Mouse (Mus musculus): ENCODE data around the gene Adh6a.

The Adh6a gene

GRCm38 (mm10) chr3:138312965-138313364 lies at the start of gene Adh6a:
Gene Adh6a, plus strand, starts transcription at chr3:138313286.
- in situ Hi-C loops (cut with MboI), result no loop called here

GRCm38 (mm10) chr3:138264648-138265047 lies 48.4 kb upstream of the Adh6a start:
- in situ Hi-C loops (cut with MboI), result no loop called here

- in situ Hi-C loops (cut with MboI), result no loop called here
Observed at GRCm38 (mm10) chr3:138270507-138270906, 42.6 kb upstream of the Adh6a start.

- in situ Hi-C loops (cut with MboI), result no loop called here
Observed at GRCm38 (mm10) chr3:138271297-138271696, 41.8 kb upstream of the Adh6a start.

GRCm38 (mm10) chr3:138273080-138273479 lies 40.0 kb upstream of the Adh6a start:
- in situ Hi-C loops (cut with MboI), result no loop called here

GRCm38 (mm10) chr3:138275100-138275499 lies 38.0 kb upstream of the Adh6a start:
- in situ Hi-C loops (cut with MboI), result no loop called here

GRCm38 (mm10) chr3:138282556-138282955 lies 30.5 kb upstream of the Adh6a start:
- in situ Hi-C loops (cut with MboI), result no loop called here

GRCm38 (mm10) chr3:138283831-138284230 lies 29.3 kb upstream of the Adh6a start:
- in situ Hi-C loops (cut with MboI), result no loop called here

GRCm38 (mm10) chr3:138285986-138286385 lies 27.1 kb upstream of the Adh6a start:
- in situ Hi-C loops (cut with MboI), result no loop called here

- in situ Hi-C loops (cut with MboI), result no loop called here
Observed at GRCm38 (mm10) chr3:138287686-138288085, 25.4 kb upstream of the Adh6a start.

- in situ Hi-C loops (cut with MboI), result no loop called here
Observed at GRCm38 (mm10) chr3:138290672-138291071, 22.4 kb upstream of the Adh6a start.

- in situ Hi-C loops (cut with MboI), result no loop called here
Observed at GRCm38 (mm10) chr3:138291529-138292117, 21.5 kb upstream of the Adh6a start.

GRCm38 (mm10) chr3:138293298-138293895 lies 19.7 kb upstream of the Adh6a start:
- in situ Hi-C loops (cut with MboI), result no loop called here

- in situ Hi-C loops (cut with MboI), result no loop called here
Observed at GRCm38 (mm10) chr3:138300130-138300529, 13.0 kb upstream of the Adh6a start.

- in situ Hi-C loops (cut with MboI), result no loop called here
Observed at GRCm38 (mm10) chr3:138302676-138303075, 10.4 kb upstream of the Adh6a start.

- in situ Hi-C loops (cut with MboI), result no loop called here
Observed at GRCm38 (mm10) chr3:138303771-138304488, 9.2 kb upstream of the Adh6a start.

- in situ Hi-C loops (cut with MboI), result no loop called here
Observed at GRCm38 (mm10) chr3:138304489-138304871, 8.6 kb upstream of the Adh6a start.

GRCm38 (mm10) chr3:138305486-138306289 lies 7.4 kb upstream of the Adh6a start:
- in situ Hi-C loops (cut with MboI), result no loop called here

GRCm38 (mm10) chr3:138306290-138306683 lies 6.8 kb upstream of the Adh6a start:
- in situ Hi-C loops (cut with MboI), result no loop called here

- in situ Hi-C loops (cut with MboI), result no loop called here
Observed at GRCm38 (mm10) chr3:138309910-138310309, 3.2 kb upstream of the Adh6a start.

- in situ Hi-C loops (cut with MboI), result no loop called here
Observed at GRCm38 (mm10) chr3:138311015-138311414, 2.1 kb upstream of the Adh6a start.

GRCm38 (mm10) chr3:138316908-138317472 lies 3.9 kb downstream of the Adh6a start:
- in situ Hi-C loops (cut with MboI), result no loop called here

All from mature B cell (primary cell).